Mouse (Mus musculus) ES-E14 (cell line): ENCODE data around the gene Gprc5c.

Source experiments
- MAFK ChIP-seq: IDR thresholded peaks from 2 replicates; pipeline ENCODE4 v1.6.1; 2014; ENCODE audit warnings: mild to moderate bottlenecking, low read depth, low read length, inconsistent platforms; ENCODE audit not compliant: insufficient read depth
- ZC3H11A ChIP-seq: IDR thresholded peaks from 2 replicates; pipeline ENCODE4 v1.6.1; 2012; ENCODE audit warnings: low read depth, mild to moderate bottlenecking, inconsistent platforms, low read length, borderline replicate concordance

GRCm38 (mm10) chr11:114879666-114880065 lies 28.7 kb downstream of the Gprc5c start:
- TF ChIP-seq ZC3H11A (no peak), MAFK (no peak)
